Mouse (Mus musculus) lung, postnatal 10 days (tissue): ENCODE measurements around the gene Coq10b.

Experiments
- DNase-seq: peaks from one replicate; pipeline ENCODE4 v3.0.0; 2021

Coq10b gene

DNA sequence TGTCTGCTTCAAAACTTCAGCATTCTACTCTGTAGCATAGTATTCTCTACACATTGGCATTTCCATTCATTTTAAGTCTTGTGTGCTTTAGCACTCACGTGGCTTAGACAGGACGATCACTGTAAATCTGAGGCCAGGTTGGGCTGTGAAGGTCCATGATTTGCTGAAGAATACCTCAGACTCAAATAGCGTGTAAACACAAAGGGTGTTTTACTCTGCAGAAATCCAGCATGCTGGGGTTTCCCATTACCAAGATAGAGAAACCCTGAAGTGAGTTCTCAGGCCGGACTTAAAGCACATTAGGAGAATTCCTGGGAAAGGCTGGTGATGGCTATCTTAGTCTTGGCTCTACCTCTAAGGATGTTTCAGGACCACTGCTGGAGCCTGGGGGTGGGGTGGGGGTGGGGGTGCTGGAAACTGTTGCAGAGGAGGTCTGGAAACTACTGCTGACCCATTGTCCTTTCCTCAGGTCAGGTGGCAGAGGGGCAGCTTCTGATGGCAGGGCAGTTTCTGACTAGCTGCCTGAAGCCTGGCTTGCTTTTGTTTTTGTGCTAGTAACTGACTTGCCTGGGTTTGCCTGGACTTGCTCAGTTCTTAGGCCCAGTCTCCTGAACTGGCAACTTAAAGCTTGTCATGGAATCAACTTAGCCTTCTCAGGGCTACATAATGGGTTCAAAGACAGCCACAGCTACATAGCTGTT, 56.6 kb downstream of the Coq10b start:
- DNase-seq, result no peak
